Mouse (Mus musculus): ENCODE results near the gene Mxi1. TPM values are rescaled to one million over a fixed set of nuclear protein-coding genes. Genes with fewer than 3 reads are reported as not detected.
"Not testable (repeated sequence)": the region's sequence is repeated elsewhere in the genome, so short reads cannot be mapped to it uniquely, and the experiment has no call there.

The Mxi1 gene
- polyA plus RNA-seq, 1 experiment from 2014 or later, result 26.7 TPM

DNA sequence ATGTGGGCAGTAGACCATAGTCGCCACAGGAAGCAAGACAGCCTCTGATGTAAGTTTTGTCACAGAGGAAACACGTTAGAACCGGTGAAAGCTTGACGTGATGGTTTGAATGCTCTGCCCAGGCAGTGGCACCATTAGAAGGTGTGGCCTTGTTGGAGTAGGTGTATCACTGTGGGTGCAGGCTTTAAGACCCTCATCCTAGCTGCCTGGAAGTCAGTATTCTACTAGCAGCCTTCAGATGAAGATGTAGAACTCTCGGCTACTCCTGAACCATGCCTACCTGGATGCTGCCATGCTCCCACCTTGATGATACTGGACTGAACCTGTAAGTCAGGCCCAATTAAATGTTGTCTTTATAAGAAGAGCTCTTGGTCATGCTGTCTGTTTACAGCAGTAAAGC lies 85.5 kb downstream of the Mxi1 start:
- not testable (repeated sequence) for H3K4me2 ChIP-seq; H3K9me3 ChIP-seq (replicated peaks); ATAC-seq; H3K27me3 ChIP-seq; H3K36me3 ChIP-seq (ENCODE audit: poor library complexity, severe bottlenecking); H3K9ac ChIP-seq; H3K27ac ChIP-seq; H3K4me3 ChIP-seq
- WGBS, result 59% methylated on average over 5 of the region's 5 CpGs
- H3K4me1 ChIP-seq, result peaks cover 14% of the 10 kb centered on the region

DNA sequence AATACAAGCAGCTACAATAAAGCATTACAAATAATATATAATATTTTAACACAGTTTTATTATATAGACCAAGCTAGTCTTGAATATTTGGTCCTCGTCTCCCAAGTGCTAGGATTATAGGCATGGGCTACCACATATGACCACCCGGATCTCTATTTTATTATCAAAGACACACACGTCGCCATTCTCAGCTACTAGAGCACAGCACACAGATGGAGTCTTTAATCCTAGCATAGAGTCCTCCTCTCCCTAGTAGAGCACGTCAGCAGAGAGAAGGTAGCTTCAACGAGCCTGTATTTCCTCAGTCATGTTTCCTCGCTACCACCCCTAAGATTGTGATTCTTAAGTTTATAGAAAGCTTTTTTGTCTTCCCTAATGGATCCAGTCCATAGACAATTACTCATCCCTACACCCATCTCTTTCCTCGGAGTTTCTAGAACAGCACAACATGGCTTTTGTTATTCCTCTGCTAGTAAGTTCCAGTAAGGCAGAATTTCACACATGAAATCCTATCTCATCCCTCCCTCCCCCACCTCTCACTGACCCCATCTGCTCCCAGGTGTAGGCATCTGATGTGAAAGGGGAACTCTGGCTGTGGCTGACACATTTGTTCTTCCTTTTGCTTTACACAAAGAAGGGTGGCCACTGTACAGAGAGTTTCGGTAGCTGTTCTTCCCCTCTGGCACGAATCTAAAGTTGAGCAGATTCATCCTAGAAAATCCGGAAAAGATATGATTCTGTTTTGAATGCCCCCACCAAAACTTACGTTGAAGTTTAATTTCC lies 87.3 kb downstream of the Mxi1 start:
- Histone ChIP-seq H3K9me3 (replicated peaks) (no peaks in the 10 kb centered on the region), H3K27ac (no peak overlapping the region), H3K4me2 (no peak overlapping the region), H3K4me1 (0 out of 2 replicates have a peak, but pooled peaks cover 3% of the 10 kb centered on the region), H3K9ac (no peak overlapping the region), H3K4me3 (no peak overlapping the region), H3K36me3 (ENCODE audit: poor library complexity, severe bottlenecking) (no peaks in the 10 kb centered on the region), H3K27me3 (no peaks in the 10 kb centered on the region)
- ATAC-seq, result no peak
- 90% methylated on average over 12 of the region's 12 CpGs for WGBS

DNA sequence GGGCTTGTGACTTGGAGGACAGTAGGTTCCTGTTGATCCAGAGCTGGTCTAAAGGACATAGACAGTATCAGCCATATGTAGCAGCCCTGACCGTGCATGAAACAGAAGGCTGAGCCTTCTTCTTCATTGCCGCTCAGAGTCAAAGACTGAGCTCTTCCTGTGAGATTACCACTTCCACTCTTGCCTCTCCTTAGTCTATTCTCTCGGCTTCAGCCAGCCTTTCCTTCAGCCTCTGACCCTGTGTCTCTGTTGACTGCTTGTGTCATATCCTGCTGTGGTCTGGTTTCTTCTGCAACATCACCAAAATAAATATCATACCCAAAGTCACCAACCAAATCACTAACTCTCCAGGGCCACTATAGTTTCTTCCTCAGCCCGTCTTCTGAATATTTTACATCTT lies 88.9 kb downstream of the Mxi1 start:
- H3K27me3 ChIP-seq, result no peaks in the 10 kb centered on the region
- H3K4me1 ChIP-seq, result 0 out of 2 replicates have a peak, but pooled peaks cover 3% of the 10 kb centered on the region
- no peak overlapping the region for H3K27ac ChIP-seq
- WGBS, result 95% methylated on average over 4 of the region's 4 CpGs
- H3K9ac ChIP-seq, result no peak overlapping the region
- H3K4me3 ChIP-seq, result no peak overlapping the region
- H3K9me3 ChIP-seq (replicated peaks), result no peaks in the 10 kb centered on the region
- no peaks in the 10 kb centered on the region for H3K36me3 ChIP-seq (ENCODE audit: poor library complexity, severe bottlenecking)
- no peak for ATAC-seq
- H3K4me2 ChIP-seq, result no peak overlapping the region

DNA sequence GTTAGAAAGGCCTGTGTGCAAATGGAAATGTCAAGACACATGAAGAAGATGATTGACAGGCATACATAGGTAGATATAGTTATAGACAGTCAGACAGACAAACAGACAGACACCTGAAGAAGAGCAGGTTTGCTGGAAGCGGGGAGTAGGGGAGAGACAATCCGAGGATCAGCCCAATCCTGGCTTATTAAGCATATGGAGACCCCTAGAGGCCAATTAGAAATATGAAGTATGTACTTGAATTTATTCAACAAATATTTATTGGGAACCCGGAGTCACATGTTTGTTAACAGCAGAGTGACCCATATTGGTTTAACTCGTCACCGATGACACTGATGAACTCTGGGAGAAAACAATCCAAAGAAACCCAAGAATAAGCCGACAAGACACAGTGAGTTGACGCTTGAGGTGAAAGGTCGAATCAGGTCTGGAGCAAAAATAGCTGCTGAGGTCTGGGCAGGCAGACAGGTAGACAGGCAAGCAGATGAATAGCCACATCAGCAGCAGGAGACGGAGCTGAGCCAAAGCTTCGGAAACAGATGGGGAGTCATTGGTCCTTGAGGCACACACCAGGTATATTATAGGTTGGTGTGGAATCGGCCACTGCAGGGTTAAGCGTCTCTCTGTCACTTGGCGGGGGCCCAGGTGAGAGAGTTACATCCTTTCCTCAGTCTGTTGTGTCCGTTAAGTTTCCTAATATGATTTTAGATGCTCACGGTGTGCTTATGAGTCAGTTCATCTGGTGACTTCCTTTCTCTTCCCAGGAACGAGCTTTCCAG lies 90.2 kb downstream of the Mxi1 start:
- 88% methylated on average over 16 of the region's 16 CpGs for WGBS
- no peak overlapping the region for H3K4me2 ChIP-seq
- H3K27me3 ChIP-seq, result no peaks in the 10 kb centered on the region
- no peak overlapping the region for H3K9ac ChIP-seq
- H3K27ac ChIP-seq, result no peak overlapping the region
- H3K9me3 ChIP-seq (replicated peaks), result no peaks in the 10 kb centered on the region; the same call in 1 of the 2 replicates
- H3K36me3 ChIP-seq (ENCODE audit: poor library complexity, severe bottlenecking), result no peaks in the 10 kb centered on the region
- H3K4me3 ChIP-seq, result no peak overlapping the region
- H3K4me1 ChIP-seq, result no peaks in the 10 kb centered on the region
- no peak for ATAC-seq

DNA sequence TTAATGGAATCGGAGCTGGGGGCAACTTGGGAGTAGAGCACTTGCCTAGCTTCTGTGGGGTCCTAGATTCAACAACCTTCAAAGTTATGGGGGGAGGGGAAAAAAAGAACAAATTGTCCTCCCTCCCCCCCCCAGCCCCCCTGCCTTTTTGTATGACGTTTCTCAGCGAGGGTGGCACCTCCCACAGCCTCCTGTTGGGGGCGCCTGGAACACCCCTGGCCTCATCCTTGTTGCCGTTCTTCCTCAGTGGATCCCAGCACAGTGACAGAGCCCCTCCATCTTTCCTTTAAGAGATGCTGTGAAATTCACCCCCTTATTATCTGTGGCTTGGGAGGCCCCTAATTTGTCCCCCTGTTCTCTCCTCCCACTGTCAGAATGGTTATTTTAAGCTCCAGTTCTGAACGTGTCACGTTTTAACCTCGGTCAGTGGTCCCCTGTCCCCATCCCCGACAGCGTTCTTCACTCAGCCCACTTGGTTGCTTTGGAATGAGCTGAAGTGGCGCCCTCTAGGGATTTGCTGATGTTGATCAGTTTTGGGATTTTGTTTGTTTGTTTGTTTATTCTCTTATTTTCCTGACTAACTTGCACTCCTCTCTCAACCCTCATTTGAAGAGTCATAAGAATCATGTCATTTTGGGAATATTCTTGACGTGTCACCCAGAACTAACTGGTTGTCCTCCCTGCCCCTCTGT lies 92.6 kb downstream of the Mxi1 start:
- Histone ChIP-seq H3K27ac (no peak overlapping the region), H3K27me3 (no peaks in the 10 kb centered on the region), H3K4me2 (no peak overlapping the region), H3K36me3 (ENCODE audit: poor library complexity, severe bottlenecking) (no peaks in the 10 kb centered on the region), H3K4me1 (no peaks in the 10 kb centered on the region), H3K4me3 (no peak overlapping the region), H3K9me3 (replicated peaks) (no peaks in the 10 kb centered on the region; the same call in 1 of the 2 replicates), H3K9ac (no peak overlapping the region)
- 57% methylated on average over 12 of the region's 12 CpGs for WGBS
- no peak for ATAC-seq

DNA sequence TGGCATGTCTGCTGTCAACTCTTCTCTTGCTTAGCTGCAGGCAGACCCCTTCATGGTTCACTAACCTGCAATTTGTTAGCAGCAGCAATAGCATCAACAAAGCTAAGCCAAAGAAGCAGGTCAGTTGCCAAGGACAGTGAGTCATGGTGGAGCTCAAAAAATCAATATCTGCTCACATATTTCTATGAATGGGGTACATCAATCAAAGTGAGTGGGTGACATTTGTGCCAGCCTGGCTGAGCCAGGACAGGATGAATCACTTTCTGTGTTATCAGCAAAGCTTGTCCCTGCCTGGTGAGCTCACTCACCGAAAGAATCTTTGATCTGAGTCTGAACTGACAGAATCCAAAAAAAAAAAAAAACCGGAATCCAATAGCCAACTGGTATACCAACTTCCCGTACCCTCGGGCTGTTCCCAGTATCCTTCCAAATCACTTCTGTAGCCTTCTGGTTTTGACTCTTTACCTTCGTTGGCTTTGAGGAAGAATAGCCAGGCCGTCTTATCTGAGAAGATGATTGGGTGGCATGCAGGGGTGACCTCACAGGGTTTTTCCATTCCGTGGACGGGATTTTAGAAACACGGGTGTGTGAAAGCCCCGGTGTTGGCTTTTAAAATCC lies 94.0 kb downstream of the Mxi1 start:
- Histone ChIP-seq H3K9me3 (replicated peaks) (no peaks in the 10 kb centered on the region; the same call in 1 of the 2 replicates), H3K4me1 (no peaks in the 10 kb centered on the region), H3K27ac (no peak overlapping the region), H3K27me3 (no peaks in the 10 kb centered on the region), H3K4me3 (no peak overlapping the region), H3K4me2 (no peak overlapping the region), H3K9ac (no peak overlapping the region), H3K36me3 (ENCODE audit: poor library complexity, severe bottlenecking) (no peaks in the 10 kb centered on the region)
- no peak for ATAC-seq
- WGBS, result 94% methylated on average over 10 of the region's 10 CpGs

DNA sequence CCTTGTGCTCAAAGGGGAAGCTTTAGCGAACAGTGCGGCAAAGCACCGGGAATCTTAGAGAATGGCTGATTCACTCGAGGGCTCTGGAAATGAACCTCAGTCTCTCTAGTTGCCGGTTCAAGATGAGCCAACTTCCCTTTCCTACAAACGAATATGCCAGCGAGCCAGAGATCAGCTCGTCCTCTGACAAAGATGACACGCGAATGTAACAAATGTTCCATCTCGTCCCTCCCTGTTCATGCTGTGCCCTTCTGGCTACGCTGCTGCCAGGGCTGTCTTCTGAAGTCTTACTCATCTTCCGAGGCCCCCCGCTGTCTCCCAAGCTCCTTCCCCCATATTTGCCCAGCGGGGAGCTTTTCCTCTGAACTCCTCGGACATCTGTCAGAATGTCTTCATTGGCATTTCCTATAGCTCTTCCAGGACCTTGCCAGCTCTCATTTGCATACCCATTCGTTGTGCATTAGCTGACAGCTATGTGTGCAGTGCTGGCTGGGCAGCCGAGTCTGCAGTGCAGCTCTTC lies 94.6 kb downstream of the Mxi1 start:
- 81% methylated on average over 18 of the region's 18 CpGs for WGBS
- no peaks in the 10 kb centered on the region; the same call in 1 of the 2 replicates for H3K9me3 ChIP-seq (replicated peaks)

DNA sequence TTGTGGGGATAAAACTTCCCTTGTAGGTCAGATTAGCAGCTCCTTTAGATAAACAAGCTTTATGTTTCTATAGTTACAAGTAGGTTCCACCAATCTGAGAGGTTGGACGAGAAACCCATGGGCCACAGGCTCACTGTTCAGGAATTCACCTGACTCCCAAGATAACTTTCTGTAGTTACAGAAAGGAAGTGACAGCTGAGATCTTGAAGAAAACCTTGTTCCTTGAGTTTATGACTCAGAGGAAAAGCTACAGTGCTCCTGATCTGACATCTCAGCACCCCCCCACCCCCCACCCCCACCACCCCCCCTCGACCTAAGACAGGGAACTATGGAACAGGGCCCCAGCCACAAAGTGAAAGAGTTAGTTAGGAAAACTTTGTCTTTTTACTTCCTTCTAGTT lies 95.5 kb downstream of the Mxi1 start:
- Histone ChIP-seq H3K27ac (no peak overlapping the region), H3K9ac (no peak overlapping the region), H3K36me3 (ENCODE audit: poor library complexity, severe bottlenecking) (no peaks in the 10 kb centered on the region), H3K9me3 (replicated peaks) (no peaks in the 10 kb centered on the region; the same call in 1 of the 2 replicates), H3K4me3 (no peak overlapping the region), H3K4me1 (peaks cover 10% of the 10 kb centered on the region; the same call in 1 of the 2 replicates), H3K4me2 (no peak overlapping the region), H3K27me3 (no peaks in the 10 kb centered on the region)
- WGBS, result 89% methylated on average over 2 of the region's 2 CpGs
- no peak for ATAC-seq

More for the DNA sequence above, 94.6 kb downstream of the Mxi1 start:
- Histone ChIP-seq H3K9ac (no peak overlapping the region), H3K27me3 (no peaks in the 10 kb centered on the region), H3K36me3 (ENCODE audit: poor library complexity, severe bottlenecking) (no peaks in the 10 kb centered on the region), H3K4me1 (0 out of 2 replicates have a peak, but pooled peaks cover under 1% of the 10 kb centered on the region), H3K27ac (no peak overlapping the region), H3K4me2 (no peak overlapping the region), H3K4me3 (no peak overlapping the region)
- ATAC-seq, result no peak

DNA sequence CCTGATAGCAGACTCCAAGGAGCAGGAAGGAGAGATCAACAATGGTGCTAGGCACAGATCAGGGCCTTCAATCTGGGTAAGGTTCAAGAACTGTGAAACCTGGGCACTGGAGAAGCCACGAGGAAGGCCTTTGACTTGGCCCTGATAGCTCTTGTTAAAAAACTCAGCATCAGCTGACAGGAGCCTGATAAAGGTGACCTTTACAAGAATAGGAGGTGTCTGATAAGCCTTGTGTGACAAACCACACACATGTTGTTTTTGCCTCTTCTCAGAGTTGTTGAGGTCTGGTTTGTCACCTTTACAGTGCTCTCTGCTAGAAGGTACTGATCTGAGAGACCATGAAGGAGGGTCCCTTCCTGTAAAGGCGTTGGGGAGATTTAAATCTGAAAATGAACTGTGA lies 97.0 kb downstream of the Mxi1 start:
- Histone ChIP-seq H3K9me3 (replicated peaks) (no peaks in the 10 kb centered on the region; the same call in 1 of the 2 replicates), H3K9ac (no peak overlapping the region), H3K4me3 (no peak overlapping the region), H3K27me3 (no peaks in the 10 kb centered on the region), H3K36me3 (ENCODE audit: poor library complexity, severe bottlenecking) (no peaks in the 10 kb centered on the region), H3K27ac (no peak overlapping the region), H3K4me2 (no peak overlapping the region), H3K4me1 (peaks cover 24% of the 10 kb centered on the region)
- 88% methylated on average over 2 of the region's 2 CpGs for WGBS
- ATAC-seq, result no peak

DNA sequence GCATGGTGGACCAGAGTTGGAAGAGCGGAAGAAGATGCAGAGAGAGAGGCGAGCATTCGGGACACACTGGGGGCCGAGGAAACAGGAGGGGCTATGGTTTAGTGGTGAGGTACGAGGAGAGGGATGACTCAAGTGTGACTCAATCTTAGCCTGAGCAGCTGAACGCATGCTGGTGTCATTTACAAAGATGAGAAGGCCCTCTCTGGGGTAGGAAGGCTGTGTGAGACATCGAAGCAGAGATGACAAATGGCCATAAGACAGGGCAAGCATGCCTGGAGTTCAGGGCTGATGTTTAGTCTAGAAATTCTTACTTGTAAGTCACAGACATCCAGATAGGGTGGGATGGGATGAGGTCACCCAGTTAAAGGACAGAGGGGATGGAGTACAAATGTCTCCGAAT lies 98.1 kb downstream of the Mxi1 start:
- no peak for ATAC-seq
- Histone ChIP-seq H3K4me3 (no peak overlapping the region), H3K4me1 (peaks cover 26% of the 10 kb centered on the region), H3K27me3 (no peaks in the 10 kb centered on the region), H3K9ac (no peak overlapping the region), H3K27ac (no peak overlapping the region), H3K36me3 (ENCODE audit: poor library complexity, severe bottlenecking) (no peaks in the 10 kb centered on the region), H3K4me2 (no peak overlapping the region), H3K9me3 (replicated peaks) (no peaks in the 10 kb centered on the region; the same call in 1 of the 2 replicates)
- WGBS, result 89% methylated on average over 8 of the region's 8 CpGs

DNA sequence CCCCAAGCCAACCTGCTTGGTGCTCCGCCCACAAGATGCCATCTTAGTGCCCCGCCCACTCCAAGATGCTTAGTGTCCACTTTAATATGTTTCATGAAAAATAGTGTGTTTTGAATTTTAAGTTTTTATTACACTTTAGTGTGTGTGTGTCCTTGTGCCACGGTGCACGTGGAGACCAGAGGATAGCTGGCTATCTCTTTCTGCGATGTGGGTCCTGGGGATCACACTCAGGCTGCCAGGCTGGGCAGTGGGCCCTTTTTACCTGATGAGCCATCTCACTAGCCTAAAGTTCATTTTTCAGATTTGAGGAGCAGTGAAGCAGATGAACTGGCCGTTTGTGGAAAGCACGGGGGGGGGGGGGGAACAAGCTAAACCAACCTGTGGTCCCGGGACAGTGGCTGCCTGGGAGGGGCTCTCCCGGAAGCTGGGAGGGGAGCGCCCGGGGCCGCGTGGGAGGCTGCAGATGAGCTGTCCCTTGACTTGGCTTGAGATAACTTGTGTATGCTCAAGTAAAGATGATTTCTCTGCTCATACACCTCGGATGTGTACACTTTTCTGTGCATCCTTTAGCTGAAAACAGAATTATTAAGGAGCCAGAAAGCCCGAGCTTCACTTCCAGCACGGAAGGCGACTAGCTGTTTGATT lies 99.5 kb downstream of the Mxi1 start:
- H3K4me1 ChIP-seq, result peaks cover 26% of the 10 kb centered on the region
- no peaks in the 10 kb centered on the region for H3K36me3 ChIP-seq (ENCODE audit: poor library complexity, severe bottlenecking)
- H3K4me2 ChIP-seq, result no peak overlapping the region
- no peaks in the 10 kb centered on the region for H3K27me3 ChIP-seq
- H3K27ac ChIP-seq, result no peak overlapping the region
- no peak for ATAC-seq
- no peaks in the 10 kb centered on the region; the same call in 1 of the 2 replicates for H3K9me3 ChIP-seq (replicated peaks)
- no peak overlapping the region for H3K4me3 ChIP-seq
- H3K9ac ChIP-seq, result no peak overlapping the region; the same call in 1 of the 2 replicates
- 66% methylated on average over 17 of the region's 17 CpGs for WGBS
